Mouse (Mus musculus): ENCODE data around the gene Fgf12.

DNA sequence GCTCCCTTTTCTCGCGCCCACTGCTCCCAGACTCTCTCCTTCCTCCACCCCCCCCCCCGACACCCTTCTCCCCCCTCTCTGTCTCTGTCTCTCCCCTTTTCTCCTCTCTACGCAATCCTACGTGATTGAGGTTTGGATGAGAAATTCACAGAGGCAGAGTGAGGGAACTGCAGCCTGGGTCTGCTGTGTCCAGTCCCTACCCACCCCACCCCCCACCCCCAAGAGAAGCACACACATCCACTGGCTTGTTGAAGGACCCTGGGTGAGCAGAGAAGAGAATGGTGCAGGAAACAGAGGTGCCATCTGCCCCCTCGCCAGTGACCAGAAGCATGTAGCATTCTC is 305.8 kb downstream of the Fgf12 start:
- TF ChIP-seq EP300 (IDR thresholded peaks at IDR 0.05; ENCODE audit: insufficient read depth, low read depth, low read length) (no peak), CTCF (IDR thresholded peaks at IDR 0.05; ENCODE audit: low read depth, low read length) (no peak)

Measured in ES-Bruce4 (cell line).